Mouse (Mus musculus): ENCODE measurements around the gene Dcaf4.

DNA sequence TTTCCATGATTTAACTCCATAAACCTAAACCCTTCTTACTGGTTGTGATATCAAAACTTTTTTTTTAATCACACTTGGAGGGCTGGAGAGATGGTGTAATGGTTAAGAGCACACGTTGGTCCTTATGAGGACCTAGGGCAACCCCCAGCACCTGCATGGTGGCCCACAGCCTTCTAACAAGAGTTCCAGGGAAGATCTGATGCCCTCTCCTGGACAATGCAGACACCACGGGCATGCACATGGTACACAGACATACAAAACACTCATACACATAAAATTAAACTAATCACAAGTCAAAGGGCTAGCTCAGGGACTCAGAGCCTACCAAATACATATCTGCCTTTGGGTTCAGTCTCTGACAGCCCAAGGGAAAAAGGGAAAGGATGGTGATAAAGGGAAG is 30.5 kb upstream of the Dcaf4 start:
- TF ChIP-seq CTCF (IDR thresholded peaks at IDR 0.05; ENCODE audit: low read depth, low read length), result peak; percentile 28
- no peak for TF ChIP-seq POLR2A (IDR thresholded peaks at IDR 0.05; ENCODE audit: extremely low read depth, insufficient read depth, low read length)

All from liver, adult 2 months (tissue).